Mouse (Mus musculus) stomach, embryonic 16.5 days (tissue): ENCODE measurements around the gene Acsl5. TPM values are rescaled to one million over a fixed set of nuclear protein-coding genes. Genes with fewer than 3 reads are reported as not detected.

Source experiments
- ATAC-seq: fragments of 200-750 bp; cut with Nextera tagmentation; 2 replicates; pipeline ENCODE4 v1.8.0; 2017; ENCODE audit warnings: moderate number of reproducible peaks, moderate TSS enrichment; ENCODE audit not compliant: insufficient read depth, low FRiP score
- H3K27ac ChIP-seq: fragments of 300-500 bp; sonication (generic); 2 replicates; pipeline ENCODE4 v1.5.1; 2014; ENCODE audit warnings: low read length
- H3K27me3 ChIP-seq: fragments of 300-500 bp; sonication (generic); 2 replicates; pipeline ENCODE4 v1.6.1; 2014; ENCODE audit warnings: low read length, control low read depth, mixed read lengths; ENCODE audit not compliant: control insufficient read depth, insufficient read depth
- H3K36me3 ChIP-seq: fragments of 300-500 bp; sonication (generic); 2 replicates; pipeline ENCODE4 v1.6.1; 2014; ENCODE audit warnings: low read length; ENCODE audit not compliant: control insufficient read depth, insufficient read depth
- H3K4me1 ChIP-seq: fragments of 300-500 bp; sonication (generic); 2 replicates; pipeline ENCODE4 v1.6.1; 2014; ENCODE audit warnings: low read length, control low read depth, mixed read lengths; ENCODE audit not compliant: control insufficient read depth, insufficient read depth
- H3K4me2 ChIP-seq: fragments of 300-500 bp; sonication (generic); 2 replicates; pipeline ENCODE4 v1.6.1; 2014; ENCODE audit warnings: low read depth, low read length, mixed read lengths
- H3K4me3 ChIP-seq: fragments of 300-500 bp; sonication (generic); replicated peaks from 2 replicates; pipeline ENCODE4 v1.5.1; 2014; ENCODE audit warnings: mild to moderate bottlenecking, low read length
- H3K9ac ChIP-seq: fragments of 300-500 bp; sonication (generic); 2 replicates; pipeline ENCODE4 v1.6.1; 2014; ENCODE audit warnings: low read length
- H3K9me3 ChIP-seq: fragments of 300-500 bp; sonication (generic); replicated peaks from 2 replicates; pipeline ENCODE4 v1.6.1; 2016; ENCODE audit warnings: low read length, control low read depth; ENCODE audit not compliant: control insufficient read depth
- WGBS: fragments of 180-500 bp; shearing (Covaris S2); extraction: QIAGEN DNeasy Blood & Tissue Kit; methylation state at CpG from one replicate; pipeline ENCODE4 v1.1.7; 2014; 5-methylcytosine and 5-hydroxymethylcytosine counted together
- polyA plus RNA-seq: library from polyadenylated mRNA; unstranded; fragments of >200 nt; fragmentation: Nextera tagmentation; extraction: Ambion mirVana; gene quantifications from 2 replicates; pipeline ENCODE4 v1.2.1, GENCODE M21; 2015

Gene Acsl5
- polyA plus RNA-seq, 1 experiment from 2014 or later: 151 TPM

GRCm38 (mm10) chr19:55319521-55319920 is 67.8 kb downstream of the Acsl5 start:
- Histone ChIP-seq H3K4me2 (no peak overlapping the region), H3K9ac (no peak overlapping the region), H3K27me3 (no peaks in the 10 kb centered on the region), H3K36me3 (peaks cover 4% of the 10 kb centered on the region; the same call in 1 of the 2 replicates), H3K27ac (no peak overlapping the region), H3K4me1 (peaks cover 8% of the 10 kb centered on the region), H3K4me3 (no peak overlapping the region), H3K9me3 (no peaks in the 10 kb centered on the region)
- 70% methylated on average over 5 of the region's 5 CpGs for WGBS
- no peak for ATAC-seq

GRCm38 (mm10) chr19:55322604-55323003 is 70.9 kb downstream of the Acsl5 start:
- no peak for ATAC-seq
- Histone ChIP-seq H3K36me3 (peaks cover 4% of the 10 kb centered on the region; the same call in 1 of the 2 replicates), H3K4me3 (no peak overlapping the region), H3K9me3 (no peaks in the 10 kb centered on the region), H3K9ac (no peak overlapping the region), H3K4me2 (no peak overlapping the region), H3K4me1 (no peaks in the 10 kb centered on the region), H3K27me3 (no peaks in the 10 kb centered on the region), H3K27ac (no peak overlapping the region)
- WGBS: 94% methylated on average over 8 of the region's 8 CpGs

GRCm38 (mm10) chr19:55327510-55327909 is 75.8 kb downstream of the Acsl5 start:
- Histone ChIP-seq H3K4me2 (no peak overlapping the region), H3K4me1 (no peaks in the 10 kb centered on the region), H3K36me3 (peaks cover 4% of the 10 kb centered on the region; the same call in 1 of the 2 replicates), H3K27me3 (no peaks in the 10 kb centered on the region), H3K9ac (no peak overlapping the region), H3K9me3 (no peaks in the 10 kb centered on the region), H3K4me3 (no peak overlapping the region), H3K27ac (no peak overlapping the region)
- ATAC-seq: no peak
- WGBS: 70% methylated on average over 4 of the region's 4 CpGs

GRCm38 (mm10) chr19:55331776-55332175 is 80.0 kb downstream of the Acsl5 start:
- H3K9ac ChIP-seq: no peak overlapping the region
- WGBS: 87% methylated on average over 5 of the region's 5 CpGs
- no peaks in the 10 kb centered on the region for H3K36me3 ChIP-seq
- ATAC-seq: no peak
- no peak overlapping the region for H3K4me3 ChIP-seq
- no peaks in the 10 kb centered on the region for H3K9me3 ChIP-seq
- H3K27me3 ChIP-seq: no peaks in the 10 kb centered on the region
- H3K4me1 ChIP-seq: no peaks in the 10 kb centered on the region
- H3K27ac ChIP-seq: no peak overlapping the region
- no peak overlapping the region for H3K4me2 ChIP-seq

GRCm38 (mm10) chr19:55332641-55333268 is 81.0 kb downstream of the Acsl5 start:
- Histone ChIP-seq H3K27me3 (no peaks in the 10 kb centered on the region), H3K9ac (no peak overlapping the region), H3K27ac (no peak overlapping the region), H3K4me1 (no peaks in the 10 kb centered on the region), H3K36me3 (no peaks in the 10 kb centered on the region), H3K4me2 (no peak overlapping the region), H3K4me3 (no peak overlapping the region), H3K9me3 (no peaks in the 10 kb centered on the region)
- WGBS: 90% methylated on average over 8 of the region's 8 CpGs
- ATAC-seq: peak; percentile 64; the same call in 1 of the 2 replicates

GRCm38 (mm10) chr19:55335881-55336280 is 84.1 kb downstream of the Acsl5 start:
- H3K27ac ChIP-seq: no peak overlapping the region
- no peaks in the 10 kb centered on the region for H3K36me3 ChIP-seq
- H3K4me1 ChIP-seq: no peaks in the 10 kb centered on the region
- H3K27me3 ChIP-seq: no peaks in the 10 kb centered on the region
- WGBS: 92% methylated on average over 1 of the region's 1 CpGs
- no peak overlapping the region for H3K9ac ChIP-seq
- no peak for ATAC-seq
- no peak overlapping the region for H3K4me2 ChIP-seq
- no peaks in the 10 kb centered on the region for H3K9me3 ChIP-seq
- H3K4me3 ChIP-seq: no peak overlapping the region

- H3K4me1 ChIP-seq: no peaks in the 10 kb centered on the region
- H3K27ac ChIP-seq: no peak overlapping the region
- no peaks in the 10 kb centered on the region for H3K27me3 ChIP-seq
- H3K9ac ChIP-seq: no peak overlapping the region
- no peak overlapping the region for H3K4me3 ChIP-seq
- H3K9me3 ChIP-seq: no peaks in the 10 kb centered on the region
- ATAC-seq: no peak
- WGBS: 77% methylated on average over 12 of the region's 12 CpGs
- no peaks in the 10 kb centered on the region for H3K36me3 ChIP-seq
- H3K4me2 ChIP-seq: no peak overlapping the region
Measured at GRCm38 (mm10) chr19:55336441-55336840, 84.7 kb downstream of the Acsl5 start.

GRCm38 (mm10) chr19:55337066-55337465 is 85.3 kb downstream of the Acsl5 start:
- Histone ChIP-seq H3K9me3 (no peaks in the 10 kb centered on the region), H3K4me1 (peaks cover 4% of the 10 kb centered on the region; the same call in 1 of the 2 replicates), H3K36me3 (no peaks in the 10 kb centered on the region), H3K9ac (no peak overlapping the region), H3K4me2 (no peak overlapping the region), H3K27me3 (no peaks in the 10 kb centered on the region), H3K4me3 (no peak overlapping the region), H3K27ac (no peak overlapping the region)
- no peak for ATAC-seq
- WGBS: 71% methylated on average over 9 of the region's 9 CpGs

GRCm38 (mm10) chr19:55337664-55338063 is 85.9 kb downstream of the Acsl5 start:
- 79% methylated on average over 10 of the region's 10 CpGs for WGBS

More at GRCm38 (mm10) chr19:55337664-55338063, 85.9 kb downstream of the Acsl5 start:
- ATAC-seq: no peak
- no peak overlapping the region for H3K4me2 ChIP-seq
- H3K27ac ChIP-seq: no peak overlapping the region
- no peak overlapping the region for H3K9ac ChIP-seq
- no peaks in the 10 kb centered on the region for H3K27me3 ChIP-seq
- H3K4me1 ChIP-seq: peaks cover 4% of the 10 kb centered on the region; the same call in 1 of the 2 replicates
- H3K36me3 ChIP-seq: no peaks in the 10 kb centered on the region
- H3K4me3 ChIP-seq: no peak overlapping the region
- H3K9me3 ChIP-seq: no peaks in the 10 kb centered on the region
